Mouse (Mus musculus) hindbrain, embryonic 14.5 days (tissue): Measurements from ENCODE around the gene Gm29776. TPM values are rescaled to one million over a fixed set of nuclear protein-coding genes. Genes with fewer than 3 reads are reported as not detected.

Experiments
- ATAC-seq: fragments of 200-750 bp; cut with Nextera tagmentation; 2 replicates; pipeline ENCODE4 v1.8.0; 2017; ENCODE audit warnings: moderate number of reproducible peaks, mild to moderate bottlenecking, moderate TSS enrichment, moderate library complexity; ENCODE audit not compliant: low FRiP score
- DNase-seq: peaks from one replicate; pipeline ENCODE4 v3.0.0-alpha.2; 2015; ENCODE audit warnings: low spot score
- H3K27ac ChIP-seq: fragments of 300-500 bp; sonication (generic); 2 replicates; pipeline ENCODE4 v1.5.1; 2014; ENCODE audit warnings: mild to moderate bottlenecking, moderate library complexity
- H3K27me3 ChIP-seq: fragments of 300-500 bp; sonication (generic); 2 replicates; pipeline ENCODE4 v1.6.1; 2014; ENCODE audit warnings: mild to moderate bottlenecking, low read length, mixed read lengths; ENCODE audit not compliant: control insufficient read depth, insufficient read depth
- H3K36me3 ChIP-seq: fragments of 300-500 bp; sonication (generic); replicated peaks from 2 replicates; pipeline ENCODE4 v1.6.1; 2014; ENCODE audit not compliant: control insufficient read depth, insufficient read depth
- H3K4me1 ChIP-seq: fragments of 300-500 bp; sonication (generic); replicated peaks from 2 replicates; pipeline ENCODE4 v1.6.1; 2014; ENCODE audit warnings: antibody characterized with exemption, low read length, mixed read lengths; ENCODE audit not compliant: control insufficient read depth, insufficient read depth
- H3K4me2 ChIP-seq: fragments of 300-500 bp; sonication (generic); replicated peaks from 2 replicates; pipeline ENCODE4 v1.6.1; 2014; ENCODE audit warnings: mild to moderate bottlenecking, moderate library complexity
- H3K4me3 ChIP-seq: fragments of 300-500 bp; sonication (generic); replicated peaks from 2 replicates; pipeline ENCODE4 v1.5.1; 2014; ENCODE audit warnings: mild to moderate bottlenecking, low read length
- H3K9ac ChIP-seq: fragments of 300-500 bp; sonication (generic); 2 replicates; pipeline ENCODE4 v1.6.1; 2014
- H3K9me3 ChIP-seq: fragments of 300-500 bp; sonication (generic); 2 replicates; pipeline ENCODE4 v1.6.1; 2016; ENCODE audit warnings: low read length; ENCODE audit not compliant: control insufficient read depth
- WGBS: fragments of 180-500 bp; shearing (Covaris S2); extraction: QIAGEN DNeasy Blood & Tissue Kit; methylation state at CpG from one replicate; pipeline ENCODE4 v1.1.7; 2014; 5-methylcytosine and 5-hydroxymethylcytosine counted together
- polyA plus RNA-seq: library from polyadenylated mRNA; unstranded; fragments of >200 nt; fragmentation: Nextera tagmentation; extraction: Ambion mirVana; gene quantifications from 2 replicates; pipeline ENCODE4 v1.2.1, GENCODE M21; 2014

Gene Gm29776
- polyA plus RNA-seq, 1 experiment from 2014 or later = 0.21 TPM

DNA sequence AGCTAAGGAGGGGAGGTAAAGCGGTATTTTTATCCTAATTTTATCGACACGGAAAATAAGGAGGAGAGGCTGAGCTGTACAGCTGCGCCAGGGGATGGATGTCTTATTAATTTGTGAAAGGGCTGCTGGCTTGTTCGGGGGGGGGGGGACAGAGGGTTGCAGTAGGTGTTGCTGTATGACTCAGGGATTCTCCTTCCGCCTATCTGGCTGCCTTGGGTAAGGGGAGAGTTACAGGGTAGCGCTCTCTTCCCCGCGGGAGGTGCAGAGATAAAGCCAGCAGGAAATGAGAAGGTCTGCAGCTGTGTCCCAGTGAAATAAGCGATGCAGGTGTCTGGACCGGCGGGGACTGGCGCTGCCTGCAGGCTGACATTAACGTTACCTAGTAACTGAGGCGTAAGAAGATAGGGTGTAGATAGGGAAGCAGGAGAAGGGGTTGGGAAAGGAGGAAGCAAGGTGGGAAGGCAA is 16.0 kb upstream of the Gm29776 start:
- no peaks in the 10 kb centered on the region for H3K36me3 ChIP-seq
- peak overlapping the region; percentile 34 for H3K4me3 ChIP-seq
- peak overlapping the region; percentile 39 for H3K27ac ChIP-seq
- DNase-seq (peak; percentile 40), ATAC-seq (peak; percentile 64)
- H3K4me1 ChIP-seq = no peaks in the 10 kb centered on the region
- H3K27me3 ChIP-seq = no peaks in the 10 kb centered on the region
- peak overlapping the region; percentile 65 for H3K4me2 ChIP-seq
- H3K9me3 ChIP-seq = no peaks in the 10 kb centered on the region
- WGBS = 1% methylated on average over 15 of the region's 15 CpGs
- H3K9ac ChIP-seq = peak overlapping the region; percentile 58

DNA sequence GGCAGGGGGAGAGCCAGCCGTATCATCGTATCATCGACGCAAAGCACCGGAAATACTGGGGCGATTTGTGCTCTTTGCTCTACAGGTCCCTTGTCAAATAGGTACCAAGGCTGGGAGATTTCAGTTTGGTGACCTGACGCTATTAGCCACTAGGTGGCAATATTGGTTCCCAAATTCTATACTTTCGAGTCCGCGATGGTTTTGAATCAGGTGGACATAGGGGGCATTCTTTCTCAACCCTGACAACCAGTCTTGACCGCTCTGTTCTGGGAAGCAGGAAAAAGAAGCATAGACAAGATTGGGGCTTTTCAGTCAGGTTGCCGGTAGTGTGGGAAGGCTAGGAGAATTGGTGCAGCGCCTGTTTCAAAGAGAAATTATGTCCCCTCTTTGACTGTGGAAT is 15.5 kb upstream of the Gm29776 start:
- WGBS = 1% methylated on average over 13 of the region's 13 CpGs
- no peaks in the 10 kb centered on the region for H3K4me1 ChIP-seq
- H3K4me3 ChIP-seq = peak overlapping the region; percentile 34
- DNase-seq (peak; percentile 93), ATAC-seq (peak; percentile 49; the same call in 1 of the 2 replicates)
- H3K4me2 ChIP-seq = peak overlapping the region; percentile 65
- H3K27me3 ChIP-seq = no peaks in the 10 kb centered on the region
- H3K9ac ChIP-seq = peak overlapping the region; percentile 58
- H3K9me3 ChIP-seq = no peaks in the 10 kb centered on the region
- peak overlapping the region; percentile 39; the same call in 1 of the 2 replicates for H3K27ac ChIP-seq
- no peaks in the 10 kb centered on the region for H3K36me3 ChIP-seq

DNA sequence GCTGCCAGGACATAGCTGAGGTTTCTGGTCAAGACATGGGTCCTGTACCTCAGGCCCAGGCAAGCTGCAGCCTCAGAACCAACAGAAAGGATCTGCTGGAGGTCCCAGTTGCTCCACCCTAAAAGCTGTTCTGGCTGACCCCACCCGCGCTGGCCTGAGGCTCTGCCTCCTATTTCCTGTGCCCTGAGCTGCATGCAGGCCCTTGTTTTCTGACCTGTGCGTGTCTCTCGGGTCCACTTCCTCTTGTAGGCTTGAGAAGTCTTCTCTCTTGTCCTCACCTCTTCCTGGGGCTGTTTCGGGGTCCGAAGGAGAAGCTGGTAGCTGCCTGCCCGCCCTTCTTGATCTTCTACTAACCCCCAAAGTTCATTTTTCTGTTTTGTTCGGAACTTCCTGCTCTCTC is 14.2 kb upstream of the Gm29776 start:
- H3K9me3 ChIP-seq = no peaks in the 10 kb centered on the region
- H3K4me3 ChIP-seq = no peak overlapping the region
- no peak overlapping the region for H3K9ac ChIP-seq
- no peak overlapping the region for H3K27ac ChIP-seq
- no peak overlapping the region for H3K4me2 ChIP-seq
- H3K4me1 ChIP-seq = no peaks in the 10 kb centered on the region
- DNase-seq (no peak), ATAC-seq (no peak)
- WGBS = 76% methylated on average over 8 of the region's 8 CpGs
- H3K36me3 ChIP-seq = no peaks in the 10 kb centered on the region
- H3K27me3 ChIP-seq = no peaks in the 10 kb centered on the region

DNA sequence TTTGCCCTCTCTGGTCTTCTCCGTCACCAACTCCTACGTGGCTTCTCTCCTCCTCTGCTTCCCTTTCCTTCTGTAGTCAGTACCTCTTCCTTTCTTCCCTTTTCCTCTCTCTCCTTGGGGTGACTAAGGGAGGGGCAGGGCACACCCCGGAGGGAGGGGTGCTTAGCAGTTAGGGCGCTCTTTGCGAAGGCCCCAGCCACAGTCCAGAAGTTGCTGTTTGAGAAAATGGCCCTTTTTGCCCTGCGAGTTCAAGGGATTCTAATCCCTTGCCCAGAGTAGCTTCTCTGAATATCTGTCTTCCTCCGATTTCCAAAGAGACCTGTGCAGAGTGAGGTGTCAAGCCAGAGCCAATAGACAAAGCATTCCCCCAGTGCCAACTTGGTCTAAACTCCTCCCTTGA is 13.4 kb upstream of the Gm29776 start, which contains the start of gene Cebpe:
Gene Cebpe, minus strand, starts transcription at position 101 of the 400 bp plus-strand sequence.
- Histone ChIP-seq H3K9me3 (no peaks in the 10 kb centered on the region), H3K36me3 (no peaks in the 10 kb centered on the region), H3K4me3 (no peak within 1 kb of the TSS), H3K27ac (no peak within 1 kb of the TSS), H3K9ac (no peak within 1 kb of the TSS), H3K4me1 (no peaks in the 10 kb centered on the region), H3K27me3 (no peaks in the 10 kb centered on the region), H3K4me2 (no peak within 1 kb of the TSS)
- DNase-seq (no peak), ATAC-seq (no peak)
- WGBS = 86% methylated on average over 7 of the region's 7 CpGs

DNA sequence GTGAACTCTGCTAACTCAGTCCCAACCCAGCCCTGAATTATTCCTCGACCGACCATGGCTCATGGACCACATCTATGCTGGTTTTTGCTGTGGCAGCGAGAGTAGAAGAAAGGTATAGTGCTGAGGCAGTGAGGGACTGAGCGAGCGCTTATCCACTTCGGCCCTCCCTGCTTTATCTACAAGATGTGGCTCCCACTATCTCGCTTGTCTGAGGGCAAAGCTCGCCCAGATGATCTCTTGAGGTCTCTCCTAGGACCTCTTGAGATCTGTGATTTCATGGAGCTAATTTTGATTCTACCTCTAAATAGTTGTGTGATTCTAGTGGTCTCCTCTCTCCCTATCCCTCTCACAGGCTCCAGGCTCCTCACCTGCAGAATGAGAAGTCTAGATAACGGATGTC is 10.4 kb upstream of the Gm29776 start:
- H3K9me3 ChIP-seq = no peaks in the 10 kb centered on the region
- no peak overlapping the region for H3K4me2 ChIP-seq
- H3K27ac ChIP-seq = no peak overlapping the region
- H3K9ac ChIP-seq = no peak overlapping the region
- no peaks in the 10 kb centered on the region for H3K36me3 ChIP-seq
- WGBS = 86% methylated on average over 9 of the region's 9 CpGs
- H3K4me1 ChIP-seq = no peaks in the 10 kb centered on the region
- H3K27me3 ChIP-seq = no peaks in the 10 kb centered on the region
- no peak for ATAC-seq
- H3K4me3 ChIP-seq = no peak overlapping the region
- DNase-seq = no peak

DNA sequence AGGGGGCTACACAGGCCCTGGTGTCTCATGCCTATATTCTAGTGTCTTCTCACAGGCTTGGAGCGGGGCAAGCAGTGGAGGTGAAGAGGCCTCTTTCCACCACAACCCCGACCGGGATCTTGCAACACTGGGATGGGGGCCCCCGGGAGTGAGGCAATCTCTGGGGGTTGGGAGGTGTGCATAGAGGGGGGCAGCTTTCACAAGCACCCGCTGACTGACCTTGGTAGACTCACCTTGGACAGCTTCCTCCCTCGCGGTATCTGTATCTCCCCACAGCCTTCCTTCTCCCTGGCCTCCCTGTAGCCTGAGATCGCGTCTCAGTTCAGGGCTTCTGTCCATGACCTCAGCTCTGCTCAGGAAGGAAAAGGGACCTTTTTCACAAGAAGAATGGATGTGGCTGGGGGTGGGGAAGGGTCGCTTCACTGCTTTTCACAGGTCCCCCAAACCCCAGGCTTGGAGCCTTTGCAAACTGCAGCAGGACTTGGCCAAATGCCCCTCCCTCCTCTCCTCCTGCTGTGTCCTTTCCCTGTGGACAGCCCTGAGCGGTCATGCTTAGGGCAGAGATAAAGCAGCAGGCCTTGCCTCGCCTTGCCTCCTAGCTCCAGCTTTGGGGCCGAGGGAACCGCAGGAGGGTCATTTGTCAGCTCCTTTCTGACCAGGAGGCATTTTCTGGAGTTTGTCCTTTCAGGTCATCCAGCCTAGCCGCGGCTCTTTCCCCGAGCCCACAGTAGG is 8.1 kb upstream of the Gm29776 start:
- Histone ChIP-seq H3K4me2 (no peak overlapping the region), H3K9me3 (no peaks in the 10 kb centered on the region), H3K27ac (no peak overlapping the region), H3K36me3 (no peaks in the 10 kb centered on the region), H3K4me3 (no peak overlapping the region), H3K27me3 (no peaks in the 10 kb centered on the region), H3K9ac (no peak overlapping the region), H3K4me1 (no peaks in the 10 kb centered on the region)
- WGBS = 52% methylated on average over 17 of the region's 17 CpGs
- no peak for ATAC-seq
- no peak for DNase-seq

DNA sequence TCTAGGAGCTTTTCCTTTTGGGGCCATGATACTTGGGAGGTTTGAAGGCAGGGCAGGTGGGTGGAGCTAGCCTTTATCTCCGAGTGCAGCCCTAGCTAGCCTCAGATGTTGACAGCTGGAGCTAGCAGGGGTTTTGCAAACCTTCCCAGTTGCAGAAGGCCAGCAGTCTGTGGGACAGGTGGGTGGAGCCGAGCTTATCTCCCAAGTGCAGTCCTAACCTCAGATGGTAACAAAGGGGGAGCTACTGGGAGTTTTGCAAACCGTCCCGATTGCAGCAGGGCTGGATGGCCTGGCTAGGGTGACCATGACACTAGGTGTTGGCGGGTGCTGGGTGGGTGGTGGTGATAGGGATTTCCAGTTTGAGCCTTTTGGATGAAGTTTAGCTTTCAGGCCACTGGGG is 7.2 kb upstream of the Gm29776 start:
- WGBS = 59% methylated on average over 5 of the region's 5 CpGs
- no peak overlapping the region for H3K4me2 ChIP-seq
- H3K27ac ChIP-seq = no peak overlapping the region
- no peaks in the 10 kb centered on the region for H3K9me3 ChIP-seq
- no peaks in the 10 kb centered on the region for H3K27me3 ChIP-seq
- H3K36me3 ChIP-seq = no peaks in the 10 kb centered on the region
- ATAC-seq (no peak), DNase-seq (no peak)
- no peak overlapping the region for H3K9ac ChIP-seq
- H3K4me3 ChIP-seq = no peak overlapping the region
- H3K4me1 ChIP-seq = no peaks in the 10 kb centered on the region

DNA sequence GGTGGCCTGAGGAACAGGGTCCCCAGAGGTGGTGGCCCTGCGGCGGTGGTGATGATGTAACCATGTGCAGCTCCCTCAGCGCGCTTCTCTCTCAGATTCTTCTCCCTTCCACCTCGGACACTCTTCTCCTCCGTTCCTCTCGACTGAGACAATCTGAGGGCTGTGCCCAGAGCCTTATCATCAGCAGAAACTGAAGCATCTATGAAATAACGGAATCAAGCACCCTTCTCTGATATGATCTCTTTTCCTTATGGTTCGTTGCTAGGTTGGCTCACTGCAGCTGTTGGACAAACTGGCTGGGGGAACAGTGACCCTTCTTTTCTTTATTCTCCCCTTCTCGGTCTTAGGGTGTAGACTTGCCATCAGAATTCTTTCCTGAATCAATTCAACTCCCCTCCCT is 4.6 kb upstream of the Gm29776 start:
- H3K27me3 ChIP-seq = no peaks in the 10 kb centered on the region
- H3K4me1 ChIP-seq = no peaks in the 10 kb centered on the region
- no peak overlapping the region for H3K27ac ChIP-seq
- DNase-seq (no peak), ATAC-seq (no peak)
- no peak overlapping the region for H3K9ac ChIP-seq
- WGBS = 69% methylated on average over 10 of the region's 10 CpGs
- no peaks in the 10 kb centered on the region for H3K36me3 ChIP-seq
- no peak overlapping the region for H3K4me3 ChIP-seq
- H3K9me3 ChIP-seq = no peaks in the 10 kb centered on the region
- H3K4me2 ChIP-seq = no peak overlapping the region

DNA sequence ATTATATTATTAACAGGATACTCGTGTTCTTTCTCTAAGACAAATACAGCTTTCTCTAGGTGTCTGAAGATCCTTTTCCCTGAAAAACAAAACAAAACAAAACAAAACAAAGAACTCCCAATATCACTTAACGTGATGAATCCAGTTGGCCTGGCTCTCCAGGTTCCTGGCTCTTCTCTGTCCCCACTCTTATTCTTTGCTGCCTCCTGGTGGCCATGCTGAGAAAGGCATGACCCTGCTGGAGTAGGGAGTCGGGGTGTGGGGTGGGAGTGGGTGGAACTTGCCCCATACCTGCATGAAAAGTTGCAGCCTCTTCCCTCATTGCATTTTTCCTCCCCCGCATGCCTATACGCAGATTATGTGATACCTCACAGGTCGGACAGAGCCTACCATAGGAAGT is 2.7 kb upstream of the Gm29776 start:
- ATAC-seq = no peak
- WGBS = 8% methylated on average over 6 of the region's 6 CpGs

More for the DNA sequence above, 2.7 kb upstream of the Gm29776 start:
- no peak overlapping the region for H3K9ac ChIP-seq
- no peak overlapping the region for H3K4me3 ChIP-seq
- H3K27ac ChIP-seq = no peak overlapping the region
- H3K27me3 ChIP-seq = no peaks in the 10 kb centered on the region
- no peaks in the 10 kb centered on the region for H3K9me3 ChIP-seq
- H3K4me2 ChIP-seq = no peak overlapping the region
- peak; percentile 76 for DNase-seq
- H3K4me1 ChIP-seq = no peaks in the 10 kb centered on the region
- no peaks in the 10 kb centered on the region for H3K36me3 ChIP-seq
